Mouse (Mus musculus): Measurements from ENCODE around the gene Zkscan17. TPM values are rescaled to one million over a fixed set of nuclear protein-coding genes. Genes with fewer than 3 reads are reported as not detected.

Gene Zkscan17
- total RNA-seq, 2 experiments from 2014 or later: 16.9 to 20.4 TPM

GRCm38 (mm10) chr11:59471413-59472325 lies 54.9 kb downstream of the Zkscan17 start:
- DNase-seq: peak; percentile 24
- intact Hi-C loops (cut with DNase I): no loop called here

GRCm38 (mm10) chr11:59460459-59460858 lies 66.1 kb downstream of the Zkscan17 start:
- no peak for DNase-seq
- intact Hi-C loops (cut with DNase I): no loop called here

- DNase-seq: no peak
- intact Hi-C loops (cut with DNase I): no loop called here
These were observed 67.6 kb downstream of the Zkscan17 start for GRCm38 (mm10) chr11:59458973-59459372.

- DNase-seq: no peak
- intact Hi-C loops (cut with DNase I): no loop called here
These were observed 69.7 kb downstream of the Zkscan17 start for GRCm38 (mm10) chr11:59456891-59457290.

- DNase-seq: no peak
- intact Hi-C loops (cut with DNase I): no loop called here
These were observed 70.2 kb downstream of the Zkscan17 start for GRCm38 (mm10) chr11:59456346-59456745.

GRCm38 (mm10) chr11:59451086-59451485 lies 75.5 kb downstream of the Zkscan17 start, which contains the start of gene Snap47:
Gene Snap47 (minus strand): TSS chr11:59451186.
- DNase-seq: no peak
- intact Hi-C loops (cut with DNase I): no loop called here

- peak; percentile 35 for DNase-seq
- intact Hi-C loops (cut with DNase I): no loop called here
These were observed 76.2 kb downstream of the Zkscan17 start for GRCm38 (mm10) chr11:59450230-59450771.

- peak; percentile 93 for DNase-seq
- intact Hi-C loops (cut with DNase I): no loop called here
These were observed 76.8 kb downstream of the Zkscan17 start, which contains the start of gene Jmjd4 for GRCm38 (mm10) chr11:59449741-59450229. Gene Jmjd4 (plus strand): TSS chr11:59450045.

- no peak for DNase-seq
- intact Hi-C loops (cut with DNase I): no loop called here
These were observed 83.4 kb downstream of the Zkscan17 start for GRCm38 (mm10) chr11:59443102-59443501.

- no peak for DNase-seq
- intact Hi-C loops (cut with DNase I): no loop called here
These were observed 88.6 kb downstream of the Zkscan17 start for GRCm38 (mm10) chr11:59437954-59438353.

Other genes starting within 250 kb of the Zkscan17 start
- gene Wnt3a, start 236.0 kb downstream of the Zkscan17 start, total RNA-seq (2021): not detected
- gene Wnt9a, start 219.8 kb downstream of the Zkscan17 start, total RNA-seq (2021): 1 to 10 TPM; 3.4 to 4.3 TPM
- not detected for gene Prss38, start 151.1 kb downstream of the Zkscan17 start, total RNA-seq (2021)
- 10 to 100 TPM; 27.4 to 29.6 TPM for gene Jmjd4, start 76.7 kb downstream of the Zkscan17 start, total RNA-seq (2021)
- 100 to 1,000 TPM; 267 to 307 TPM for gene Snap47, start 75.6 kb downstream of the Zkscan17 start, total RNA-seq (2021)
- 1 to 10 TPM; 7.1 to 7.5 TPM for gene Zfp867, start 54.3 kb downstream of the Zkscan17 start, total RNA-seq (2021)
- under 1 TPM; 0.50 to 0.60 TPM for gene Nlrp3, start 14.8 kb upstream of the Zkscan17 start, total RNA-seq (2021)
- not detected for gene Olfr222, start 49.5 kb upstream of the Zkscan17 start, total RNA-seq (2021)
- gene Olfr223, start 66.5 kb upstream of the Zkscan17 start, total RNA-seq (2021): not detected
- 100 to 1,000 TPM; 270 to 281 TPM for gene Mprip, start 134.6 kb upstream of the Zkscan17 start, total RNA-seq (2021)

Measured in left cerebral cortex, postnatal 4 days (tissue).